Mouse (Mus musculus): ENCODE data around the gene Dusp27.

- TF ChIP-seq MAFK (IDR thresholded peaks at IDR 0.05; ENCODE audit: insufficient read depth, low read depth, low read length) (no peak), ZC3H11A (IDR thresholded peaks at IDR 0.05; ENCODE audit: borderline replicate concordance, low read depth, low read length) (no peak)
Measured at GRCm38 (mm10) chr1:166135091-166135740, 7.5 kb upstream of the Dusp27 start.
